Mouse (Mus musculus) liver, postnatal 0 days (tissue): ENCODE results near the gene Ctsll3.

Source experiments
- CTCF ChIP-seq: sonication (generic); IDR thresholded peaks from 2 replicates; pipeline ENCODE4 v1.5.1; 2016; ENCODE audit warnings: antibody characterized with exemption, low read depth
- EP300 ChIP-seq: IDR thresholded peaks from 2 replicates; pipeline ENCODE4 v1.6.1; 2016; ENCODE audit warnings: antibody characterized with exemption, low read depth, mild to moderate bottlenecking

- TF ChIP-seq EP300 (no peak), CTCF (no peak)
Measured at GRCm38 (mm10) chr13:60757292-60757691, 45.4 kb downstream of the Ctsll3 start.
